Mouse (Mus musculus): ENCODE measurements around the gene Cacul1. TPM values are rescaled to one million over a fixed set of nuclear protein-coding genes. Genes with fewer than 3 reads are reported as not detected.

Gene Cacul1
- polyA plus RNA-seq, 1 experiment from 2014 or later, result 14.1 TPM

DNA sequence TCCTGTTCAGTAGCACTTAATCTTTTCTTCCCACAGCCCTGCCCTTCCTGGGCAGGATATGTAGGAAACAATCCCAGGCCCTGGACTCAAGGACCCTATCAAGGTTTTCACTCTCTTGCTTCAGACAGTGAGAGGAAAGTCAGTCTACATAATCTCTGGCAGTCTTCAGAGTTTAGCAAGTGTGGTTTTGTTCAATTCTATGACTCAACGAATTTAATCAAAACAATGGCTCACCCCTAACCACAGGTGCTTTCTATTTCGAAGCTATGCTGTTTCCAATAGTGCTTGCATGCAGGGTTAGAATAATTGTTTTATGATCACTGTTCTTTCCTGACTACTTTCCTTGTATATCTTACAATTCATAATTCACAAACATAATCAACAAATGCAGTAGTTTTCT is 103.0 kb downstream of the Cacul1 start:
- WGBS, result 34% methylated on average over 2 of the region's 2 CpGs
- Histone ChIP-seq H3K4me2 (ENCODE audit: low read depth, low read length) (no peak overlapping the region), H3K4me1 (ENCODE audit: control insufficient read depth, insufficient read depth, low read length) (no peaks in the 10 kb centered on the region), H3K4me3 (replicated peaks; ENCODE audit: low read length) (no peak overlapping the region), H3K36me3 (ENCODE audit: control insufficient read depth, insufficient read depth, low read length) (no peaks in the 10 kb centered on the region), H3K9me3 (replicated peaks; ENCODE audit: control insufficient read depth, low read length) (no peaks in the 10 kb centered on the region), H3K9ac (ENCODE audit: low read length) (no peak overlapping the region), H3K27me3 (ENCODE audit: control insufficient read depth, insufficient read depth, low read length) (no peaks in the 10 kb centered on the region), H3K27ac (ENCODE audit: low read length) (no peak overlapping the region)
- no peak for ATAC-seq (ENCODE audit: insufficient read depth, low FRiP score)

Small RNA genes lying within 50 kb of the gene (microRNA-seq; reads per million reads assigned to microRNA genes)
- gene Gm25238, result not detected

Other genes with a start within 250 kb of the Cacul1 start
- gene Prlhr, start 112.7 kb downstream of the Cacul1 start, polyA plus RNA-seq (2015; fragmentation: Nextera tagmentation; extraction: Ambion mirVana), result not detected in 2 replicates
- 0.79 and 1.1 TPM in 2 replicates for gene Nanos1, start 175.0 kb upstream of the Cacul1 start, polyA plus RNA-seq (2015; fragmentation: Nextera tagmentation; extraction: Ambion mirVana)
- gene Eif3a, start 209.6 kb upstream of the Cacul1 start, polyA plus RNA-seq (2015; fragmentation: Nextera tagmentation; extraction: Ambion mirVana), result 128 and 129 TPM in 2 replicates
- gene Fam45a, start 230.6 kb upstream of the Cacul1 start, polyA plus RNA-seq (2015; fragmentation: Nextera tagmentation; extraction: Ambion mirVana), result 34.7 and 37.5 TPM in 2 replicates

Measured in stomach, embryonic 16.5 days (tissue).